Mouse (Mus musculus): ENCODE measurements around the gene BC053393. TPM values are rescaled to one million over a fixed set of nuclear protein-coding genes. Genes with fewer than 3 reads are reported as not detected.
"Not testable (repeated sequence)": the region's sequence is repeated elsewhere in the genome, so short reads cannot be mapped to it uniquely, and the experiment has no call there.

Gene BC053393
- total RNA-seq (2014; fragmentation: Nextera tagmentation) (not detected in 2 replicates), total RNA-seq (2017) (not detected in 2 replicates)

- ATAC-seq (replicated peaks; ENCODE audit: poor library complexity, severe bottlenecking), result no peak
These were observed at the start of gene BC053393 for GRCm38 (mm10) chr11:46571327-46571726. BC053393 (plus strand) TSS chr11:46571536.

GRCm38 (mm10) chr11:46522719-46523118, 48.6 kb upstream of the BC053393 start:
- no peak for ATAC-seq (replicated peaks; ENCODE audit: poor library complexity, severe bottlenecking)

GRCm38 (mm10) chr11:46523912-46524311, 47.4 kb upstream of the BC053393 start, which contains the start of gene Gm12169:
Gm12169 (plus strand) TSS chr11:46524212.
- no peak for ATAC-seq (replicated peaks; ENCODE audit: poor library complexity, severe bottlenecking)

GRCm38 (mm10) chr11:46530149-46530548, 41.2 kb upstream of the BC053393 start:
- no peak for ATAC-seq (replicated peaks; ENCODE audit: poor library complexity, severe bottlenecking)

- ATAC-seq (replicated peaks; ENCODE audit: poor library complexity, severe bottlenecking), result no peak
These were observed 34.4 kb upstream of the BC053393 start for GRCm38 (mm10) chr11:46536978-46537377.

GRCm38 (mm10) chr11:46543530-46543929, 27.8 kb upstream of the BC053393 start:
- no peak for ATAC-seq (replicated peaks; ENCODE audit: poor library complexity, severe bottlenecking)

- ATAC-seq (replicated peaks; ENCODE audit: poor library complexity, severe bottlenecking), result no peak
These were observed 21.6 kb upstream of the BC053393 start for GRCm38 (mm10) chr11:46549721-46550120.

GRCm38 (mm10) chr11:46552741-46553140, 18.6 kb upstream of the BC053393 start:
- ATAC-seq (replicated peaks; ENCODE audit: poor library complexity, severe bottlenecking), result no peak

GRCm38 (mm10) chr11:46561096-46561495, 10.2 kb upstream of the BC053393 start:
- no peak for ATAC-seq (replicated peaks; ENCODE audit: poor library complexity, severe bottlenecking)

GRCm38 (mm10) chr11:46564671-46565070, 6.7 kb upstream of the BC053393 start:
- ATAC-seq (replicated peaks; ENCODE audit: poor library complexity, severe bottlenecking), result no peak

GRCm38 (mm10) chr11:46565967-46566366, 5.4 kb upstream of the BC053393 start:
- no peak for ATAC-seq (replicated peaks; ENCODE audit: poor library complexity, severe bottlenecking)

- ATAC-seq (replicated peaks; ENCODE audit: poor library complexity, severe bottlenecking), result no peak
These were observed 2.2 kb upstream of the BC053393 start for GRCm38 (mm10) chr11:46569107-46569506.

GRCm38 (mm10) chr11:46578771-46579281, 7.5 kb downstream of the BC053393 start:
- ATAC-seq (replicated peaks; ENCODE audit: poor library complexity, severe bottlenecking), result no peak

GRCm38 (mm10) chr11:46580428-46580827, 9.1 kb downstream of the BC053393 start:
- no peak for ATAC-seq (replicated peaks; ENCODE audit: poor library complexity, severe bottlenecking)

- ATAC-seq (replicated peaks; ENCODE audit: poor library complexity, severe bottlenecking), result no peak
These were observed 11.4 kb downstream of the BC053393 start for GRCm38 (mm10) chr11:46582741-46583140.

- ATAC-seq (replicated peaks; ENCODE audit: poor library complexity, severe bottlenecking), result no peak
These were observed 21.1 kb downstream of the BC053393 start for GRCm38 (mm10) chr11:46592416-46592815.

GRCm38 (mm10) chr11:46619929-46620328, 48.6 kb downstream of the BC053393 start:
- no peak for ATAC-seq (replicated peaks; ENCODE audit: poor library complexity, severe bottlenecking)

- ATAC-seq (replicated peaks; ENCODE audit: poor library complexity, severe bottlenecking), result no peak
These were observed 49.3 kb downstream of the BC053393 start for GRCm38 (mm10) chr11:46620414-46621168.

GRCm38 (mm10) chr11:46629211-46629795, 58.0 kb downstream of the BC053393 start, which contains the start of gene Dppa1:
Dppa1 (minus strand) TSS chr11:46629261.
- no peak for ATAC-seq (replicated peaks; ENCODE audit: poor library complexity, severe bottlenecking)

GRCm38 (mm10) chr11:46631635-46632034, 60.3 kb downstream of the BC053393 start:
- peak; percentile 84 for ATAC-seq (replicated peaks; ENCODE audit: poor library complexity, severe bottlenecking)

- not testable (repeated sequence) for ATAC-seq (replicated peaks; ENCODE audit: poor library complexity, severe bottlenecking)
These were observed 64.2 kb downstream of the BC053393 start for GRCm38 (mm10) chr11:46635516-46635915.
